Mouse (Mus musculus) naive thymus-derived CD4-positive, alpha-beta T cell, adult 2 months (primary cell): ENCODE results near the gene Nfic.

Source experiments
- DNase-seq: peaks from one replicate; pipeline ENCODE4 v3.0.0-alpha.2; 2011; ENCODE audit warnings: low read depth

Nfic gene

GRCm38 (mm10) chr10:81417227-81418215 is 37.9 kb downstream of the Nfic start:
- DNase-seq = no peak

- DNase-seq = peak; percentile 38
Measured at GRCm38 (mm10) chr10:81416581-81417226, 38.7 kb downstream of the Nfic start.

GRCm38 (mm10) chr10:81415549-81416310 is 39.7 kb downstream of the Nfic start:
- no peak for DNase-seq

- no peak for DNase-seq
Measured at GRCm38 (mm10) chr10:81415146-81415545, 40.3 kb downstream of the Nfic start.

GRCm38 (mm10) chr10:81414682-81415081 is 40.8 kb downstream of the Nfic start:
- DNase-seq = no peak

GRCm38 (mm10) chr10:81413310-81414261 is 41.8 kb downstream of the Nfic start:
- DNase-seq = no peak

- DNase-seq = no peak
Measured at GRCm38 (mm10) chr10:81412586-81413309, 42.7 kb downstream of the Nfic start.

GRCm38 (mm10) chr10:81411471-81412400 is 43.7 kb downstream of the Nfic start:
- DNase-seq = no peak

GRCm38 (mm10) chr10:81410981-81411380 is 44.5 kb downstream of the Nfic start:
- no peak for DNase-seq

- no peak for DNase-seq
Measured at GRCm38 (mm10) chr10:81410350-81410749, 45.1 kb downstream of the Nfic start.

- DNase-seq = no peak
Measured at GRCm38 (mm10) chr10:81409330-81409729, 46.1 kb downstream of the Nfic start.

- peak; percentile 83 for DNase-seq
Measured at GRCm38 (mm10) chr10:81408871-81409291, 46.6 kb downstream of the Nfic start.

- DNase-seq = no peak
Measured at GRCm38 (mm10) chr10:81408424-81408729, 47.1 kb downstream of the Nfic start.

- peak; percentile 51 for DNase-seq
Measured at GRCm38 (mm10) chr10:81407539-81408423, 47.7 kb downstream of the Nfic start.

GRCm38 (mm10) chr10:81406504-81407440 is 48.7 kb downstream of the Nfic start:
- no peak for DNase-seq

GRCm38 (mm10) chr10:81405588-81406201 is 49.7 kb downstream of the Nfic start:
- DNase-seq = peak; percentile 82

GRCm38 (mm10) chr10:81404720-81405119 is 50.7 kb downstream of the Nfic start:
- no peak for DNase-seq
